ENCODE assay signal across 8 mouse cellular contexts in the genomic region with DNA sequence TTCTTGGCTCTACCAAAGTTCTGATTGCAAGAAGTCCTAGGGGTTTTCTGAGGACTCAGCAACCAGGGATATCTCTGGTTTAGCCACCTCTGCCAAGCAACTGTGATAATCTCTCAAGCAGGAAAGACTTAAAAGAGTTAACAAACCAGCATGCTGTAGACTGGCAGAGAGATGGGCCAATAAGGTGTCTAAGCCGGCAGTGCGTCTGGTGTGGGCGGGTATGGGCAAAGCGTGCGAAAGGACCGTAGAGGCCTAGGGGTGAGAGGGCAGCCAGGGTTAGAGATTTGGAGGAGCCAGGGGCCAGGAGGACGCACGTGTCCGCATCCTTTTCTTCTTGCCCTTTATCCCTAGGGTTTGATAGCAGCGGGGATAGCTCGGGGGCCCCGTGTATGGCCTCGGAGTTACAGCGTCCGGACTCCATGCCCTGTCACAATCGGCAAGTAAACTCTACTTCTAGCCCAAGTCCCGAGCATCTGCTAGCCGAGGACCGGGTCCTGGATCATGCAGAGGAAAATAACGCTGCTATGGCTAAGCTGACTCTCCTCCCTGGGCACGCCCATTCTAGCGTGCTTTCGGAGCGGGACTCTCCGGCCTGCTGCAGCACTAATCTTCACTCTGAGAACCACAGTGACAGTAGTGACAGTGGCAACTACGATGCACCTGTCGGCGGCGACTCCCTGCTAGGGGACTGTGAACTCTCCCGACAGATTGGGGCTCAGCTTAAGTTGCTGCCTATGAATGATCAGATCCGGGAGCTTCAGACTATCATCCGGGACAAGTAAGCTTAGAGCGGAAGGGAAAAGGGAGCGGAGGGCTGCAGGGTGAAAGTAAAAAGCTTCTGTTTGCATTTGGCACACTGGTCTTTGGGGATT. TPM values are rescaled to one million over a fixed set of nuclear protein-coding genes. Genes with fewer than 3 reads are reported as not detected.
DNase-seq lines count a peak whose midpoint lies in the region; ATAC-seq and TF ChIP-seq lines count a peak whose summit lies in the region.

A gene (plus strand): TSS at position 247 of the 872 bp plus-strand sequence.

- H3K4me3 ChIP-seq in bone marrow macrophage, adult 2 months (ENCODE audit: insufficient read depth, low read length) = peak within 1 kb of the TSS; percentile 89
- H3K4me3 ChIP-seq in embryonic facial prominence, embryonic 15.5 days (replicated peaks) = peak within 1 kb of the TSS; percentile 57
- peak within 1 kb of the TSS; percentile 47 for H3K4me3 ChIP-seq in kidney, embryonic 14.5 days (ENCODE audit: low read length)
- H3K4me3 ChIP-seq in limb, embryonic 15.5 days = peak within 1 kb of the TSS; percentile 52
- H3K4me3 ChIP-seq in midbrain, postnatal 0 days (ENCODE audit: low read depth, low read length) = peak within 1 kb of the TSS; percentile 58

- peaks cover 5% of the 10 kb centered on the region for H3K27me3 ChIP-seq in embryonic facial prominence, embryonic 15.5 days
- H3K27me3 ChIP-seq in kidney, embryonic 14.5 days (ENCODE audit: control insufficient read depth, insufficient read depth, low read length) = no peaks in the 10 kb centered on the region
- peaks cover 13% of the 10 kb centered on the region; the same call in 1 of the 2 replicates for H3K27me3 ChIP-seq in limb, embryonic 15.5 days
- H3K27me3 ChIP-seq in midbrain, postnatal 0 days (ENCODE audit: insufficient read depth, low read length) = no peaks in the 10 kb centered on the region; the same call in 1 of the 2 replicates

- TF ChIP-seq POLR2A in bone marrow macrophage, adult 2 months (IDR thresholded peaks at IDR 0.05; ENCODE audit: borderline replicate concordance, low read depth, low read length) = no peak

- H3K4me2 ChIP-seq in embryonic facial prominence, embryonic 15.5 days (replicated peaks) = peak within 1 kb of the TSS; percentile 42
- peak within 1 kb of the TSS; percentile 47 for H3K4me2 ChIP-seq in kidney, embryonic 14.5 days (replicated peaks; ENCODE audit: low read depth, low read length)
- H3K4me2 ChIP-seq in limb, embryonic 15.5 days = peak within 1 kb of the TSS; percentile 45
- peak within 1 kb of the TSS; percentile 52 for H3K4me2 ChIP-seq in midbrain, postnatal 0 days (ENCODE audit: low read depth, low read length, poor library complexity, severe bottlenecking)

- no peaks in the 10 kb centered on the region for H3K36me3 ChIP-seq in embryonic facial prominence, embryonic 15.5 days
- H3K36me3 ChIP-seq in kidney, embryonic 14.5 days (ENCODE audit: control insufficient read depth, insufficient read depth, low read length) = no peaks in the 10 kb centered on the region
- no peaks in the 10 kb centered on the region for H3K36me3 ChIP-seq in limb, embryonic 15.5 days
- H3K36me3 ChIP-seq in midbrain, postnatal 0 days (ENCODE audit: insufficient read depth, low read length) = no peaks in the 10 kb centered on the region

- H3K4me1 ChIP-seq in bone marrow macrophage, adult 2 months (ENCODE audit: control insufficient read depth, insufficient read depth, low read length) = peaks cover 7% of the 10 kb centered on the region
- H3K4me1 ChIP-seq in embryonic facial prominence, embryonic 15.5 days = no peaks in the 10 kb centered on the region
- H3K4me1 ChIP-seq in kidney, embryonic 14.5 days (ENCODE audit: control insufficient read depth, insufficient read depth, low read length) = no peaks in the 10 kb centered on the region
- no peaks in the 10 kb centered on the region for H3K4me1 ChIP-seq in limb, embryonic 15.5 days
- H3K4me1 ChIP-seq in midbrain, postnatal 0 days (ENCODE audit: insufficient read depth, low read length) = no peaks in the 10 kb centered on the region; the same call in 1 of the 2 replicates

- TF ChIP-seq CTCF in bone marrow macrophage, adult 2 months (IDR thresholded peaks at IDR 0.05; ENCODE audit: low read depth, low read length) = no peak
- TF ChIP-seq CTCF in midbrain, postnatal 0 days (IDR thresholded peaks at IDR 0.05) = no peak

- WGBS in embryonic facial prominence, embryonic 15.5 days = 21% methylated on average over 34 of the region's 34 CpGs
- 29% methylated on average over 34 of the region's 34 CpGs for WGBS in kidney, embryonic 14.5 days
- WGBS in limb, embryonic 15.5 days = 16% methylated on average over 34 of the region's 34 CpGs
- WGBS in midbrain, postnatal 0 days = 28% methylated on average over 33 of the region's 34 CpGs

- peak; percentile 92 for ATAC-seq in embryonic facial prominence, embryonic 15.5 days (ENCODE audit: insufficient number of reproducible peaks, low FRiP score, low TSS enrichment, low read depth)
- peak; percentile 97 for ATAC-seq in kidney, embryonic 14.5 days (ENCODE audit: low FRiP score, low TSS enrichment)
- ATAC-seq in limb, embryonic 15.5 days (ENCODE audit: insufficient number of reproducible peaks, low FRiP score, low TSS enrichment, low read depth) = peak; percentile 81
- ATAC-seq in midbrain, postnatal 0 days (ENCODE audit: low FRiP score) = peak; percentile 97

- H3K27ac ChIP-seq in bone marrow macrophage, adult 2 months (ENCODE audit: insufficient read depth, low read depth, low read length) = peak within 1 kb of the TSS; percentile 76
- H3K27ac ChIP-seq in embryonic facial prominence, embryonic 15.5 days (replicated peaks) = peak within 1 kb of the TSS; percentile 66
- H3K27ac ChIP-seq in kidney, embryonic 14.5 days (ENCODE audit: low read depth, low read length) = peak within 1 kb of the TSS; percentile 51; the same call in 1 of the 2 replicates
- H3K27ac ChIP-seq in limb, embryonic 15.5 days = peak within 1 kb of the TSS; percentile 51
- peak within 1 kb of the TSS; percentile 72 for H3K27ac ChIP-seq in midbrain, postnatal 0 days (ENCODE audit: low read depth, low read length)

- peak within 1 kb of the TSS; percentile 26 for H3K9ac ChIP-seq in embryonic facial prominence, embryonic 15.5 days
- peak within 1 kb of the TSS; percentile 60 for H3K9ac ChIP-seq in kidney, embryonic 14.5 days (ENCODE audit: low read depth, low read length)
- peak within 1 kb of the TSS; percentile 23; the same call in 1 of the 2 replicates for H3K9ac ChIP-seq in limb, embryonic 15.5 days
- peak within 1 kb of the TSS; percentile 44 for H3K9ac ChIP-seq in midbrain, postnatal 0 days (replicated peaks; ENCODE audit: low read length, poor library complexity, severe bottlenecking)

- DNase-seq in A20 (ENCODE audit: low read depth, low spot score) = peak; percentile 89
- peak; percentile 83 for DNase-seq in heart, adult 9 months (ENCODE audit: low spot score in 2 of 2)
- peak; percentile 87 for DNase-seq in midbrain, postnatal 0 days (ENCODE audit: low spot score)
- peak; percentile 29 to 46 for DNase-seq in spleen, postnatal 14 days (ENCODE audit: low spot score in 2 of 2)

- H3K9me3 ChIP-seq in embryonic facial prominence, embryonic 15.5 days (replicated peaks) = no peaks in the 10 kb centered on the region
- no peaks in the 10 kb centered on the region for H3K9me3 ChIP-seq in kidney, embryonic 14.5 days (ENCODE audit: control insufficient read depth, low read length)
- H3K9me3 ChIP-seq in limb, embryonic 15.5 days = no peaks in the 10 kb centered on the region
- no peaks in the 10 kb centered on the region for H3K9me3 ChIP-seq in midbrain, postnatal 0 days (ENCODE audit: low read length)

RNA-seq across cellular contexts. Expression of the gene that starts here (rescaled TPM):
- 17.4 and 24.5 TPM in 2 replicates for polyA plus RNA-seq in bone marrow macrophage, adult 2 months (2012; ENCODE audit: insufficient read depth, insufficient read length, missing spikeins)
- polyA plus RNA-seq in embryonic facial prominence, embryonic 15.5 days (2015; fragmentation: Nextera tagmentation; extraction: Ambion mirVana) = 1.8 and 1.9 TPM in 2 replicates
- polyA plus RNA-seq in kidney, embryonic 14.5 days (2014; fragmentation: Nextera tagmentation; extraction: Ambion mirVana) = 1.6 and 3.1 TPM in 2 replicates
- polyA plus RNA-seq in limb, embryonic 15.5 days (2015; fragmentation: Nextera tagmentation; extraction: Ambion mirVana) = 1.8 TPM in 2 replicates
- total RNA-seq in midbrain, postnatal 0 days (2014; rRNA removed) = 11.3 and 13.6 TPM in 2 replicates
- 0.76 and 1.4 TPM in 2 replicates for polyA plus RNA-seq in midbrain, postnatal 0 days (2015; fragmentation: Nextera tagmentation; extraction: Ambion mirVana)

Comparison
In these comparisons a context has a peak if more than half of its experiments do, and no peak if none do; other contexts are left out.
1. Peak in every context shown above with its lines: DNase-seq, ATAC-seq, H3K4me3 ChIP-seq and H3K27ac ChIP-seq.
2. DNase-seq: peak in every context shown above with its lines; median percentile 89 in A20; 87 in midbrain, postnatal 0 days; 83 in heart, adult 9 months; 38 in spleen, postnatal 14 days.